Mouse (Mus musculus): Measurements from ENCODE around the gene Strn4.

DNA sequence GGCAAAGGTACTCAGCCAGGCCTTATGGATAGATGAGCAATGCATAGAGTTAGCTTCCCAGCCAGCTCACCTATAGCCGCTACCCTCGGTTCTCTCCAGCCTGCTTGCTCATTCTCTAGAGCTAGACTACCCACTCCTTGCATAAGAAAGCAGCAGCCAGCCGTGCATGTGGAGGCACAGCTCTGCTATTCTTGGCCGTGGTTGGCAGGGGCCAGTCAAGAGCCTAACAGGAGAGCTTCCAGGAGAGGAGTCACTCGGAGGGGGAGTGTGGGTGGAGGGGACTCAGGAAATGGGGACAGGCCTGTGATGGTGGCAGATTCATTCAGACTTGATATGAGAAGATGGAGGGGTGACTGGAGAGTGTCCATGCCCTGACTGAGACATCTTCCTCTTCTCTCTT, 8.0 kb downstream of the Strn4 start:
- 0 out of 2 replicates have a peak, but pooled peaks have one; percentile 2 for TF ChIP-seq CTCF (IDR thresholded peaks at IDR 0.05)
- TF ChIP-seq POLR2A (IDR thresholded peaks at IDR 0.05; ENCODE audit: insufficient read depth, low read depth, low read length), result no peak
- TF ChIP-seq EP300 (IDR thresholded peaks at IDR 0.05; ENCODE audit: insufficient read depth, low read depth, low read length), result 0 out of 2 replicates have a peak, but pooled peaks have one; percentile 13

All from heart, adult 2 months (tissue).